Mouse (Mus musculus) thymus, postnatal 0 days (tissue): Measurements from ENCODE around the gene Sema3g. TPM values are rescaled to one million over a fixed set of nuclear protein-coding genes. Genes with fewer than 3 reads are reported as not detected.

Source experiments
- DNase-seq: peaks from one replicate; pipeline ENCODE4 v3.0.0-alpha.2; 2015; ENCODE audit warnings: low spot score
- polyA plus RNA-seq: library from polyadenylated mRNA; unstranded; fragments of >200 nt; fragmentation: Nextera tagmentation; extraction: Ambion mirVana; gene quantifications from 2 replicates; pipeline ENCODE4 v1.2.1, GENCODE M21; 2015

The Sema3g gene
- polyA plus RNA-seq, 1 experiment from 2014 or later = 0.27 TPM

GRCm38 (mm10) chr14:31230442-31230841, 12.8 kb downstream of the Sema3g start:
- DNase-seq = no peak

GRCm38 (mm10) chr14:31232404-31233069, 14.9 kb downstream of the Sema3g start:
- DNase-seq = no peak

GRCm38 (mm10) chr14:31233070-31233995, 15.7 kb downstream of the Sema3g start:
- no peak for DNase-seq

- peak; percentile 71 for DNase-seq
Measured at GRCm38 (mm10) chr14:31233996-31234591, 16.4 kb downstream of the Sema3g start.

- DNase-seq = no peak
Measured at GRCm38 (mm10) chr14:31237101-31237882, 19.6 kb downstream of the Sema3g start.

- DNase-seq = no peak
Measured at GRCm38 (mm10) chr14:31240528-31240927, 22.9 kb downstream of the Sema3g start.

GRCm38 (mm10) chr14:31244777-31245176, 27.1 kb downstream of the Sema3g start:
- no peak for DNase-seq

- DNase-seq = no peak
Measured at GRCm38 (mm10) chr14:31245946-31246345, 28.3 kb downstream of the Sema3g start.

GRCm38 (mm10) chr14:31248396-31248795, 30.7 kb downstream of the Sema3g start:
- no peak for DNase-seq

- no peak for DNase-seq
Measured at GRCm38 (mm10) chr14:31250222-31251083, 32.8 kb downstream of the Sema3g start.

GRCm38 (mm10) chr14:31251084-31251604, 33.5 kb downstream of the Sema3g start, which contains the start of the genes Phf7 and Bap1:
TSS of gene Phf7 (minus strand) at chr14:31251317.
TSS of gene Bap1 (plus strand) at chr14:31251450.
- DNase-seq = peak; percentile 97

- DNase-seq = no peak
Measured at GRCm38 (mm10) chr14:31251626-31252025, 34.0 kb downstream of the Sema3g start.

- DNase-seq = no peak
Measured at GRCm38 (mm10) chr14:31252091-31252490, 34.4 kb downstream of the Sema3g start.

- DNase-seq = no peak
Measured at GRCm38 (mm10) chr14:31258476-31259050, 40.9 kb downstream of the Sema3g start.

- DNase-seq = no peak
Measured at GRCm38 (mm10) chr14:31260374-31260773, 42.7 kb downstream of the Sema3g start.

- no peak for DNase-seq
Measured at GRCm38 (mm10) chr14:31260932-31261331, 43.3 kb downstream of the Sema3g start.

GRCm38 (mm10) chr14:31267649-31268048, 50.0 kb downstream of the Sema3g start:
- no peak for DNase-seq

GRCm38 (mm10) chr14:31268301-31269001, 50.8 kb downstream of the Sema3g start:
- DNase-seq = no peak
